Mouse (Mus musculus) heart, postnatal 10 days (tissue): Measurements from ENCODE around the gene Map7d1. TPM values are rescaled to one million over a fixed set of nuclear protein-coding genes. Genes with fewer than 3 reads are reported as not detected.

Experiments used
- DNase-seq, 2 experiments: peaks; one replicate each; pipeline ENCODE4 v3.0.0; 2021
- intact Hi-C: fragments of 180-260 bp; cut with DNase I; formaldehyde crosslinking; loops from one replicate; pipeline ENCODE4 v1.15.1; 2025
- total RNA-seq, 2 experiments: library from RNA; stranded (reverse); gene quantifications; 2 replicates each; pipeline ENCODE4 v1.2.3; 2021

Gene Map7d1
- total RNA-seq, 2 experiments from 2014 or later: 214 to 239 TPM

- intact Hi-C loops: no loop called here
- no peak for DNase-seq
Measured at GRCm38 (mm10) chr4:126273753-126274152, 17.6 kb upstream of the Map7d1 start.

- no peak for DNase-seq
- intact Hi-C loops: no loop called here
Measured at GRCm38 (mm10) chr4:126269292-126269691, 13.1 kb upstream of the Map7d1 start.

GRCm38 (mm10) chr4:126262119-126262807 lies 6.1 kb upstream of the Map7d1 start, which contains the start of gene Trappc3:
Trappc3 (plus strand) TSS chr4:126262325.
- intact Hi-C loops: loop anchor here (1.0 to 5.0 kb wide), 3 partner anchors 35 to 175 kb away; no protein-coding TSS in a partner anchor

GRCm38 (mm10) chr4:126261675-126262074 lies 5.5 kb upstream of the Map7d1 start:
- no peak for DNase-seq
- intact Hi-C loops: loop anchor here (1.0 to 5.0 kb wide), 4 partner anchors 34 to 174 kb away; no protein-coding TSS in a partner anchor

More at GRCm38 (mm10) chr4:126262119-126262807, 6.1 kb upstream of the Map7d1 start, which contains the start of gene Trappc3:
- peak; percentile 100 for DNase-seq

GRCm38 (mm10) chr4:126261266-126261665 lies 5.1 kb upstream of the Map7d1 start:
- intact Hi-C loops: loop anchor here (1.0 to 5.0 kb wide), 3 partner anchors 80 to 174 kb away; no protein-coding TSS in a partner anchor
- DNase-seq: no peak

- peak; percentile 90 to 94 for DNase-seq
- intact Hi-C loops: loop anchor here (1.0 to 5.0 kb wide), 3 partner anchors 79 to 173 kb away; no protein-coding TSS in a partner anchor
Measured at GRCm38 (mm10) chr4:126260520-126261201, 4.5 kb upstream of the Map7d1 start.

GRCm38 (mm10) chr4:126259523-126260160 lies 3.5 kb upstream of the Map7d1 start:
- DNase-seq: peak; percentile 88 to 91
- intact Hi-C loops: loop anchor here (5.0 kb wide), 2 partner anchors 147 to 172 kb away; no protein-coding TSS in a partner anchor

GRCm38 (mm10) chr4:126259063-126259462 lies 2.9 kb upstream of the Map7d1 start:
- intact Hi-C loops: no loop called here
- DNase-seq: peak; percentile 75 to 79

- peak; percentile 75 to 80 for DNase-seq
- intact Hi-C loops: no loop called here
Measured at GRCm38 (mm10) chr4:126256967-126257881, 1.1 kb upstream of the Map7d1 start.

GRCm38 (mm10) chr4:126255113-126256001 lies 786 bp downstream of the Map7d1 start:
- intact Hi-C loops: loop anchor here (2.0 kb wide), 1 partner anchor 15 kb away; no protein-coding TSS in a partner anchor
- peak; percentile 68 to 74 for DNase-seq

GRCm38 (mm10) chr4:126254315-126255112 lies 1.6 kb downstream of the Map7d1 start:
- intact Hi-C loops: loop anchor here (2.0 kb wide), 1 partner anchor 14 kb away; no protein-coding TSS in a partner anchor
- peak; percentile 84 for DNase-seq

GRCm38 (mm10) chr4:126253637-126254272 lies 2.4 kb downstream of the Map7d1 start:
- DNase-seq: no peak
- intact Hi-C loops: loop anchor here (2.0 kb wide), 1 partner anchor 13 kb away; no protein-coding TSS in a partner anchor

GRCm38 (mm10) chr4:126252411-126253237 lies 3.5 kb downstream of the Map7d1 start:
- intact Hi-C loops: no loop called here
- DNase-seq: peak in 1 of 2 experiments; percentile 37

- intact Hi-C loops: no loop called here
- DNase-seq: peak; percentile 74 to 78
Measured at GRCm38 (mm10) chr4:126251655-126252254, 4.4 kb downstream of the Map7d1 start.

- intact Hi-C loops: no loop called here
- DNase-seq: no peak
Measured at GRCm38 (mm10) chr4:126250659-126251058, 5.5 kb downstream of the Map7d1 start.

- intact Hi-C loops: no loop called here
- peak in 1 of 2 experiments; percentile 10 for DNase-seq
Measured at GRCm38 (mm10) chr4:126248261-126248868, 7.8 kb downstream of the Map7d1 start.
